Comparison of ENCODE assay signal across 8 mouse cellular contexts in the genomic region with DNA sequence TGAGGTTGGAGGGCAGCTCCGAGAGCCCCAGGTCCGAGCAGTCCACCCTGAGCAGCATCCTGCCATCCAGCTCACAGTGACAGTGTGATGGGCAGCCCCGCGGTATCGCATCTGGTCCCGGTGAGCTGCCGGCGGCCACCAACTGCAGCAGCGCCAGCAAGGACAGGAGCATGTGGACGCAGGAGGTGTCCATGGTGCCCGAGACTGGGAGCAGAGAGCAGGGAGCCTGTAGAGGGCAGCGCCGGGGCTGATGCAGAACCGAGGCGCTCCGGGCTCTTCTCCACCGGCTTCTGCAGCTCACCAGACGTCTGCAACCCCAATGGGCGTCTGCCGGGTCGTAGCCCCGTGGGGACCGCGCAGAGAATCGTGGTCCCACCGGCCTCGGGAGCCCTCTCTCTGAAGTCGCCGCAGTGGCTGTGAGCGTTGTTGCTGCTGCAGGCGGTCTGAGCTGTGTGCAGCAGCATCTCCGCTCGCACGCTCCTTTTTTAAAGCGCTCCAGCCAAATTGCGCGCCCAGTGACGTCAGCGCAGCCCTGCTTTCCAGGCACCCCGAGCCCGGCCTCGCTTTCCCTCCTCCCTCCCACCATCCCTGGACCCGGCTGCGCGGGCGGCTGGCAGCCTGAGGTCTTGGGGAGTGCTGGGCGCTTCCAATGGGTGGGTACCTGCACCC. TPM values are rescaled to one million over a fixed set of nuclear protein-coding genes. Genes with fewer than 3 reads are reported as not detected.
DNase-seq lines count a peak whose midpoint lies in the region; ATAC-seq lines count a peak whose summit lies in the region.

Gene Lgr5 (minus strand): TSS at position 480 of the 669 bp plus-strand sequence.

- H3K4me3 ChIP-seq in embryonic facial prominence, embryonic 13.5 days: peak within 1 kb of the TSS; percentile 58
- H3K4me3 ChIP-seq in liver, embryonic 16.5 days (ENCODE audit: low read depth, low read length): peak within 1 kb of the TSS; percentile 49
- peak within 1 kb of the TSS; percentile 54 for H3K4me3 ChIP-seq in neural tube, embryonic 14.5 days (ENCODE audit: low read depth, low read length)

- peaks cover 76% of the 10 kb centered on the region for H3K27me3 ChIP-seq in embryonic facial prominence, embryonic 13.5 days
- peaks cover 35% of the 10 kb centered on the region for H3K27me3 ChIP-seq in liver, embryonic 16.5 days (ENCODE audit: control insufficient read depth, insufficient read depth, low read depth, low read length)
- H3K27me3 ChIP-seq in neural tube, embryonic 14.5 days (ENCODE audit: control insufficient read depth, insufficient read depth, low read length): peaks cover 5% of the 10 kb centered on the region; the same call in 1 of the 2 replicates

- DNase-seq in 3134 (ENCODE audit: extremely low read depth, insufficient read length, low spot score): peak; percentile 13
- peak; percentile 73 for DNase-seq in adrenal gland, postnatal 10 days
- peak; percentile 45 to 47 for DNase-seq in heart, postnatal 10 days
- DNase-seq in kidney, postnatal 4 days: peak; percentile 70 to 81
- no peak for DNase-seq in adipocyte (ENCODE audit: low spot score)

- H3K9me3 ChIP-seq in embryonic facial prominence, embryonic 13.5 days: no peaks in the 10 kb centered on the region
- no peaks in the 10 kb centered on the region for H3K9me3 ChIP-seq in liver, embryonic 16.5 days (replicated peaks; ENCODE audit: control insufficient read depth, low read length)
- no peaks in the 10 kb centered on the region for H3K9me3 ChIP-seq in neural tube, embryonic 14.5 days (ENCODE audit: control insufficient read depth, low read length)

- whole genome bisulfite sequencing in embryonic facial prominence, embryonic 13.5 days: under 1% methylated on average over 47 of the region's 47 CpGs
- WGBS in liver, embryonic 16.5 days (ENCODE audit: insufficient replicate concordance): 2% methylated on average over 45 of the region's 47 CpGs
- WGBS in neural tube, embryonic 14.5 days: under 1% methylated on average over 38 of the region's 47 CpGs

- ATAC-seq in embryonic facial prominence, embryonic 13.5 days (ENCODE audit: insufficient number of reproducible peaks, insufficient read depth, low FRiP score, low TSS enrichment, low read depth): peak; percentile 77
- ATAC-seq in liver, embryonic 16.5 days (ENCODE audit: low read depth): peak; percentile 70
- ATAC-seq in neural tube, embryonic 14.5 days (ENCODE audit: low read depth): peak; percentile 88

- peak within 1 kb of the TSS; percentile 96 for H3K4me2 ChIP-seq in embryonic facial prominence, embryonic 13.5 days
- H3K4me2 ChIP-seq in liver, embryonic 16.5 days (ENCODE audit: low read depth, low read length): peak within 1 kb of the TSS; percentile 64
- H3K4me2 ChIP-seq in neural tube, embryonic 14.5 days (ENCODE audit: low read depth, low read length): peak within 1 kb of the TSS; percentile 99

- no peaks in the 10 kb centered on the region for H3K36me3 ChIP-seq in embryonic facial prominence, embryonic 13.5 days
- no peaks in the 10 kb centered on the region for H3K36me3 ChIP-seq in liver, embryonic 16.5 days (ENCODE audit: control insufficient read depth, insufficient read depth)
- no peaks in the 10 kb centered on the region for H3K36me3 ChIP-seq in neural tube, embryonic 14.5 days (ENCODE audit: control insufficient read depth, insufficient read depth, low read length)

- H3K9ac ChIP-seq in embryonic facial prominence, embryonic 13.5 days: peak within 1 kb of the TSS; percentile 69
- H3K9ac ChIP-seq in liver, embryonic 16.5 days (ENCODE audit: low read depth, low read length): no peak within 1 kb of the TSS
- peak within 1 kb of the TSS; percentile 63 for H3K9ac ChIP-seq in neural tube, embryonic 14.5 days (replicated peaks; ENCODE audit: low read depth, low read length)

- H3K27ac ChIP-seq in embryonic facial prominence, embryonic 13.5 days: peak within 1 kb of the TSS; percentile 28; the same call in 1 of the 2 replicates
- no peak within 1 kb of the TSS for H3K27ac ChIP-seq in liver, embryonic 16.5 days (ENCODE audit: low read length)
- no peak within 1 kb of the TSS for H3K27ac ChIP-seq in neural tube, embryonic 14.5 days (ENCODE audit: low read depth, low read length)

- H3K4me1 ChIP-seq in embryonic facial prominence, embryonic 13.5 days: peaks cover 32% of the 10 kb centered on the region
- peaks cover 2% of the 10 kb centered on the region; the same call in 1 of the 2 replicates for H3K4me1 ChIP-seq in liver, embryonic 16.5 days (ENCODE audit: control insufficient read depth, low read depth, low read length)
- peaks cover 13% of the 10 kb centered on the region for H3K4me1 ChIP-seq in neural tube, embryonic 14.5 days (ENCODE audit: control insufficient read depth, insufficient read depth, low read length)

- intact Hi-C loops in heart, postnatal 10 days (cut with DNase I): no loop called here

RNA-seq across cellular contexts. Expression of gene Lgr5, which starts in this region (rescaled TPM):
- total RNA-seq in adrenal gland, postnatal 10 days (2021): 10 to 100 TPM; 16.5 to 22.3 TPM
- 16.0 and 16.8 TPM in 2 replicates for polyA plus RNA-seq in embryonic facial prominence, embryonic 13.5 days (2015; fragmentation: Nextera tagmentation; extraction: Ambion mirVana)
- total RNA-seq in heart, postnatal 10 days (2021): under 1 TPM; 0.10 to 0.42 TPM
- 0.63 and 0.71 TPM in 2 replicates for polyA plus RNA-seq in liver, embryonic 16.5 days (2015; fragmentation: Nextera tagmentation; extraction: Ambion mirVana)
- 3.0 and 5.3 TPM in 2 replicates for polyA plus RNA-seq in neural tube, embryonic 14.5 days (2014; fragmentation: Nextera tagmentation; extraction: Ambion mirVana)

Comparison
In these comparisons a context has a peak if more than half of its experiments do, and no peak if none do; other contexts are left out.
1. RNA of gene Lgr5 (total RNA-seq): 16.5 to 22.3 TPM in adrenal gland, postnatal 10 days; 0.10 to 0.42 TPM in heart, postnatal 10 days; every median in the first group is over 10 times any median in the second.
2. Peak in DNase-seq in heart, postnatal 10 days; RNA of the gene not detected or under 1 TPM.
3. Peak in ATAC-seq, H3K4me3 ChIP-seq and H3K4me2 ChIP-seq in liver, embryonic 16.5 days; RNA of the gene not detected or under 1 TPM.
4. Peak in every context shown above with its lines, with median percentiles within 50 percentile points of each other: ATAC-seq, H3K4me2 ChIP-seq and H3K4me3 ChIP-seq.